Mouse (Mus musculus): ENCODE data around the gene Tyrobp.

The Tyrobp gene

DNA sequence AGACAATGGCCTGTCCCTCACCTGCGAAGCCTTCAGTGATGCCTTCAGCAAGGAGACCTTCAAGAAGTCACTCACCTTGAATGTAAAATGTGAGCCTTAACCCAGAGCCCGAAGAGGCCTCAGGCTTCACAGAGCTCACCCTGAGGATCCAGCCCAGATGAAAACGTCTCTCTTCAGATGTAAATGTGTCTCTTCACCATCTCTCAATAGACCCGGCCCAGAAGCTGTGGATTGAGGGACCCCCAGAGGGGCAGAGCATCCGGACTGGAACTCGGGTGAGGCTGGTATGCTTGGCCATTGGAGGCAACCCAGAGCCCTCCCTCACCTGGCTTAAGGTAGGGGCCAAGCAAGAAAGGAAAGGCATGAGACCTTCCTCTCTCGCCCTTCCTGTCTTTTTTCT is 50.0 kb downstream of the Tyrobp start:
- DNase-seq (ENCODE audit: low spot score in 2 of 2), result no peak

DNA sequence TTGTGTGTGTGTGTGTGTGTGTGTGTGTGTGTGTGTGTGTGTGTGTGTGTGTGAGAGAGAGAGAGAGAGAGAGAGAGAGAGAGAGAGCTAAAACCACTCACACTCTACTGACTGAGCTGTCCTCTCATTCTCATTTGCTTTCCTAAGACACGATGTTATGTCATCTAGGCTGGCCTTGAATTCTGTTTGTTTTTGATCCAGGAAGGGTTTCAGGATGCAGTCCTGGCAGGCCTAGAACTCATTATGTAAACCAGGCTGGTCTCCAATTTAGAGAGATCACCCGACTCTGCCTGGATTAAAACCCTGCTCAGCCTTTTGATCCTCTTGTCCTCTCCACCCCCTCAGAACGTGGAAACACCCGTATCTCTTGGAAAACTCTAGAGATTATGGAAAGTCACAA is 50.4 kb downstream of the Tyrobp start:
- no peak for DNase-seq (ENCODE audit: low spot score in 2 of 2)

DNA sequence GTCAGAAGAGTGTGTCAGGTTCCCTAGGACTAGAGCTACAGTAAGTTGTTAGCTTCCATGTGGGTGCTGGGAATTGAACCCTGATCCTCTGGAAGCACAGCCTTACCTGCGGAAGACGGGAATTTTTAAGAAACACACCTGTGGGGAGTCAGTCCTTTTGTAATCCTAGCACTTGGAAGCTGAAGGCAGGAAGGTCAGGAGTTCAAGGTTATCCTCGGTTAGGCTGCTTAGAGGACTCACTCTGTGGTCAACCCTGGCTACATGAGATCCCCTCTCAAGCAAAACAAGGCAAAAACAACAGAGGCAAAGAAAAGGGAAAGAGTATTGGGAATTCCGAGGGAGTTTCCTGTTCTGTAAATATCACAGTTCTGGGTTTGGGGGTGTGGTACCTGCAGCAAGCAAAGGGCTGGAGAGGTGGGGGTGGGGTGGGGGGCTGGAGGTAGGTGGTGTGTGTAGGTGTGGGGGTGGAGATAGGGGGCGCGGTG is 51.3 kb downstream of the Tyrobp start:
- DNase-seq (ENCODE audit: low spot score in 2 of 2), result no peak

All from urinary bladder, postnatal 36 days (tissue).